Mouse (Mus musculus) heart, embryonic 16.5 days (tissue): ENCODE measurements around the gene Kif5c. TPM values are rescaled to one million over a fixed set of nuclear protein-coding genes. Genes with fewer than 3 reads are reported as not detected.

Experiments
- ATAC-seq: fragments of 200-750 bp; cut with Nextera tagmentation; replicated peaks from 2 replicates; pipeline ENCODE4 v1.8.0; 2017; ENCODE audit warnings: moderate number of reproducible peaks; ENCODE audit not compliant: insufficient read depth, low FRiP score; ENCODE audit errors: extremely low read depth
- H3K27ac ChIP-seq: fragments of 300-500 bp; sonication (generic); 2 replicates; pipeline ENCODE4 v1.5.1; 2014; ENCODE audit warnings: mild to moderate bottlenecking, low read length, control low read depth, moderate library complexity
- H3K27me3 ChIP-seq: fragments of 300-500 bp; sonication (generic); 2 replicates; pipeline ENCODE4 v1.6.1; 2014; ENCODE audit warnings: low read length, mixed read lengths; ENCODE audit not compliant: control insufficient read depth, insufficient read depth
- H3K36me3 ChIP-seq: fragments of 300-500 bp; sonication (generic); 2 replicates; pipeline ENCODE4 v1.6.1; 2014; ENCODE audit not compliant: control insufficient read depth, insufficient read depth
- H3K4me1 ChIP-seq: fragments of 300-500 bp; sonication (generic); 2 replicates; pipeline ENCODE4 v1.6.1; 2014; ENCODE audit warnings: low read length, mixed read lengths; ENCODE audit not compliant: control insufficient read depth, insufficient read depth
- H3K4me2 ChIP-seq: fragments of 300-500 bp; sonication (generic); 2 replicates; pipeline ENCODE4 v1.6.1; 2014; ENCODE audit warnings: low read depth, mild to moderate bottlenecking, control low read depth, low read length
- H3K4me3 ChIP-seq: fragments of 300-500 bp; sonication (generic); 2 replicates; pipeline ENCODE4 v1.5.1; 2014; ENCODE audit warnings: mild to moderate bottlenecking, control low read depth, low read length
- H3K9ac ChIP-seq: fragments of 300-500 bp; sonication (generic); 2 replicates; pipeline ENCODE4 v1.6.1; 2014; ENCODE audit warnings: low read length, control low read depth
- H3K9me3 ChIP-seq: fragments of 300-500 bp; sonication (generic); replicated peaks from 2 replicates; pipeline ENCODE4 v1.6.1; 2016; ENCODE audit warnings: low read length; ENCODE audit not compliant: control insufficient read depth
- WGBS: fragments of 180-500 bp; shearing (Covaris S2); extraction: QIAGEN DNeasy Blood & Tissue Kit; methylation state at CpG from one replicate; pipeline ENCODE4 v1.1.7; 2014; 5-methylcytosine and 5-hydroxymethylcytosine counted together
- polyA plus RNA-seq: library from polyadenylated mRNA; unstranded; fragments of >200 nt; fragmentation: Nextera tagmentation; extraction: Ambion mirVana; gene quantifications from 2 replicates; pipeline ENCODE4 v1.2.1, GENCODE M21; 2015

Kif5c gene
- polyA plus RNA-seq, 1 experiment from 2014 or later: 0.80 TPM

- Histone ChIP-seq H3K9ac (no peak overlapping the region), H3K4me3 (no peak overlapping the region), H3K27me3 (no peaks in the 10 kb centered on the region), H3K36me3 (no peaks in the 10 kb centered on the region), H3K4me1 (peaks cover 21% of the 10 kb centered on the region), H3K27ac (no peak overlapping the region), H3K9me3 (no peaks in the 10 kb centered on the region), H3K4me2 (no peak overlapping the region)
- WGBS: 79% methylated on average over 10 of the region's 10 CpGs
- ATAC-seq: no peak
Observed at GRCm38 (mm10) chr2:49728896-49729610, 110.0 kb downstream of the Kif5c start.

DNA sequence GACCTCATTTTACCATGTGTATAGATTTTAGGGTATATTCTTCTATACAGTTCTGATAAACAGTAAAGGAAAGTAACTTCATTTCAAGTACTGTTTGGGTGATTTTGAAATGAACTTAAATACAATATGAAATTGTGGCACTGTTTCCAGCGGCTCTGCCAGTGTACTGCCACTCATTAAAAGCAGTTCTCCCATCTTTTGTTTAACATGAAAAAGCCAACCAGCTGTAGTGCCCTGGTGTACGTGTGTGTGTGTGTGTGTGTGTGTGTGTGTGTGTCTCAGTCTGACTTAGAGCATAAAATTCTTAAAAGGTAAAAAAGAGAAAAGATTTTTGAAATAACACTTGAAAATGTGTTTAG is 110.5 kb downstream of the Kif5c start:
- H3K4me2 ChIP-seq: no peak overlapping the region
- no peaks in the 10 kb centered on the region for H3K9me3 ChIP-seq
- H3K9ac ChIP-seq: no peak overlapping the region
- peaks cover 22% of the 10 kb centered on the region for H3K4me1 ChIP-seq
- no peaks in the 10 kb centered on the region for H3K36me3 ChIP-seq
- ATAC-seq: no peak
- no peak overlapping the region for H3K27ac ChIP-seq
- WGBS: 79% methylated on average over 2 of the region's 2 CpGs
- no peaks in the 10 kb centered on the region for H3K27me3 ChIP-seq
- H3K4me3 ChIP-seq: no peak overlapping the region

DNA sequence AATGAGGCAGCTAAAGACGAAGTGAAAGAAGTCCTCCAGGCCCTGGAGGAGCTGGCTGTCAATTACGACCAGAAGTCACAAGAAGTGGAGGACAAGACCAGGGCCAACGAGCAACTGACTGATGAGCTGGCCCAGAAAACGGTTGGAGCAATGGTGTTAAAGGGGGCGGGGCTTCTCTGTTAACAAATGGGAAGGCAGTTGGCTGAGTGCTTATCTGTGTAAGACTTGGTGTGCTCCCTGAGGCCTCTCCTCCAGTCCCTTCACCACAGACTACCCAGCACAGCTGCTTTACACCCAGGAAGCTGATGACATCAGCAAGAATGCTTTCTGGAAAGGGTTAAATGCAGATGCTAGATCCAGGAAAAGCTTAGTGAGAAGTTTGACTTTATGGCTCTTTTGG is 111.1 kb downstream of the Kif5c start:
- WGBS: 25% methylated on average over 5 of the region's 5 CpGs
- peak; percentile 62; the same call in 1 of the 2 replicates for ATAC-seq

GRCm38 (mm10) chr2:49732745-49733655 is 113.9 kb downstream of the Kif5c start:
- no peak overlapping the region; the same call in 1 of the 2 replicates for H3K27ac ChIP-seq
- no peaks in the 10 kb centered on the region for H3K9me3 ChIP-seq
- peak overlapping the region; percentile 7; the same call in 1 of the 2 replicates for H3K4me3 ChIP-seq
- 72% methylated on average over 11 of the region's 11 CpGs for WGBS
- no peak for ATAC-seq
- H3K4me1 ChIP-seq: peaks cover 16% of the 10 kb centered on the region; the same call in 1 of the 2 replicates
- no peaks in the 10 kb centered on the region for H3K27me3 ChIP-seq
- H3K9ac ChIP-seq: peak overlapping the region; percentile 44; the same call in 1 of the 2 replicates
- no peaks in the 10 kb centered on the region for H3K36me3 ChIP-seq
- H3K4me2 ChIP-seq: peak overlapping the region; percentile 59

More for the DNA sequence above, 111.1 kb downstream of the Kif5c start:
- peak overlapping the region; percentile 0; the same call in 1 of the 2 replicates for H3K4me2 ChIP-seq
- no peak overlapping the region for H3K27ac ChIP-seq
- H3K9ac ChIP-seq: no peak overlapping the region
- H3K4me1 ChIP-seq: peaks cover 22% of the 10 kb centered on the region
- H3K36me3 ChIP-seq: no peaks in the 10 kb centered on the region
- no peaks in the 10 kb centered on the region for H3K9me3 ChIP-seq
- H3K27me3 ChIP-seq: no peaks in the 10 kb centered on the region
- no peak overlapping the region for H3K4me3 ChIP-seq

- H3K4me2 ChIP-seq: peak overlapping the region; percentile 59
Observed at GRCm38 (mm10) chr2:49733656-49734008, 114.5 kb downstream of the Kif5c start.

DNA sequence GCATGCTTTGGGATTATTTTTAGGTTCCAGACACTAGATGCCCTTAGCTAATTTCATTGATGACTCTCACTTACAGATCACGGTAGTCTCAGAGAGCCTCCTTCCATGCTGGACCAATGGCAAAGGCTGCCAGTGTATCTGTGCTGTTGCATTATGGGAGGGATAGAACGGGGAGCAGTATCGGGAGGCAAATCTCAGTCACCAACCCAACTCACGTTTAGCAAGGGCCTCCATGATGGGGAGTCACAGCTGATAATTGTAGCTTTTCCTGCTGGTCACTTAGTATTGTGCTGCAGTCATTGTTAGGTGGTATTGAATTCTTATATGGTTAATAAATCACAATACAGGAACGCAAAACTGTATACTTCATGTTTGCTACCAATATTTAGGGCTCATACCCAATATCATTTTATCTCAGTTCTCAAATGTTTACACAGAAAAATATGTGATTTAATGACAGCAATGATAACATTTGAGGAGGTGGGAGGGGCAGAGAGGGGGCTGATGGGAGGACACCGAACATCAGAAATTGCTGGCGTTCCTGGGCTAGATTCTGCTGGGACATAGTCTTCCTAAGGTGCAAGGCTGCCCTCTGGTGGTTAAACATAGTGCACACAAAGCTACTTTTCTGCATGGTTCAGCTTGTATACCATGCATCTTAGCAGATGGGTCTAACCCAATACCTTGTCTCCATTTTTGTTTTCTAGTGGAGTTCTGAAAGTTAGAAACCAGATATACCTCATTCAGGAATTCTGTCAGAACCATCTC is 115.1 kb downstream of the Kif5c start:
- H3K9me3 ChIP-seq: no peaks in the 10 kb centered on the region
- H3K4me2 ChIP-seq: peak overlapping the region; percentile 59
- H3K27ac ChIP-seq: no peak overlapping the region
- H3K36me3 ChIP-seq: no peaks in the 10 kb centered on the region
- peak overlapping the region; percentile 39 for H3K4me3 ChIP-seq
- peaks cover 16% of the 10 kb centered on the region; the same call in 1 of the 2 replicates for H3K4me1 ChIP-seq
- no peaks in the 10 kb centered on the region for H3K27me3 ChIP-seq
- ATAC-seq: peak; percentile 46; the same call in 1 of the 2 replicates
- peak overlapping the region; percentile 44; the same call in 1 of the 2 replicates for H3K9ac ChIP-seq
- WGBS: 42% methylated on average over 7 of the region's 7 CpGs

More at GRCm38 (mm10) chr2:49733656-49734008, 114.5 kb downstream of the Kif5c start:
- Histone ChIP-seq H3K9me3 (no peaks in the 10 kb centered on the region), H3K4me1 (peaks cover 16% of the 10 kb centered on the region; the same call in 1 of the 2 replicates), H3K4me3 (peak overlapping the region; percentile 39), H3K9ac (peak overlapping the region; percentile 44; the same call in 1 of the 2 replicates), H3K36me3 (no peaks in the 10 kb centered on the region), H3K27ac (no peak overlapping the region; the same call in 1 of the 2 replicates), H3K27me3 (no peaks in the 10 kb centered on the region)
- WGBS: 37% methylated on average over 7 of the region's 7 CpGs
- ATAC-seq: no peak

- Histone ChIP-seq H3K27ac (no peak overlapping the region), H3K36me3 (no peaks in the 10 kb centered on the region), H3K9me3 (no peaks in the 10 kb centered on the region), H3K4me2 (no peak overlapping the region), H3K4me1 (peaks cover 15% of the 10 kb centered on the region; the same call in 1 of the 2 replicates), H3K9ac (no peak overlapping the region), H3K4me3 (no peak overlapping the region), H3K27me3 (no peaks in the 10 kb centered on the region)
- 65% methylated on average over 13 of the region's 13 CpGs for WGBS
- ATAC-seq: no peak
Observed at GRCm38 (mm10) chr2:49735386-49735785, 116.3 kb downstream of the Kif5c start.

DNA sequence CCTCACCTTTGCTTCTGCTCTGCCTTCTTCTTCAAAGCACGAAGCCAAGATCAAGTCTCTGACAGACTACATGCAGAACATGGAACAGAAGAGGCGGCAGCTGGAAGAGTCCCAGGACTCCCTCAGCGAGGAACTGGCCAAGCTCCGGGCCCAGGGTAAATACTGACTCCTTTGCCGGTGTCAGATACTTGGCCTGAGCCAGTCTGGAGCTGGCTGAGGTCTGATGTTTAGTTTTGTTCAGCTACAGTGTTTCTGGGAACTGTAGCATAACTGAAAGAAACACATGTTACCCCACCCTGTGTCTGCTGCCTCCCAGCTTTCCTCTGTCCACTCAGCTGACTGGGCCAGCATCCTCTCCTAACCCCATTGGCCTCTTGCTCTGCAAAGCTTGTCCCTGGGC is 119.9 kb downstream of the Kif5c start:
- Histone ChIP-seq H3K36me3 (no peaks in the 10 kb centered on the region), H3K9me3 (no peaks in the 10 kb centered on the region), H3K27me3 (no peaks in the 10 kb centered on the region), H3K27ac (no peak overlapping the region), H3K9ac (no peak overlapping the region), H3K4me1 (peaks cover 6% of the 10 kb centered on the region; the same call in 1 of the 2 replicates), H3K4me3 (no peak overlapping the region), H3K4me2 (no peak overlapping the region)
- peak; percentile 11; the same call in 1 of the 2 replicates for ATAC-seq
- 60% methylated on average over 5 of the region's 5 CpGs for WGBS
